Mouse (Mus musculus) ovary, adult 2 months (tissue): ENCODE results near the gene Cyp26c1. TPM values are rescaled to one million over a fixed set of nuclear protein-coding genes. Genes with fewer than 3 reads are reported as not detected.

Source experiments
- polyA plus RNA-seq: library from polyadenylated mRNA; depleted of rRNA; stranded (reverse); fragments of >200 nt; gene quantifications from 2 replicates; pipeline ENCODE4 v1.2.3, GENCODE M21; 2012; rRNA removed

Cyp26c1 gene
- 0.08 and 0.09 TPM in 2 replicates for polyA plus RNA-seq

DNA sequence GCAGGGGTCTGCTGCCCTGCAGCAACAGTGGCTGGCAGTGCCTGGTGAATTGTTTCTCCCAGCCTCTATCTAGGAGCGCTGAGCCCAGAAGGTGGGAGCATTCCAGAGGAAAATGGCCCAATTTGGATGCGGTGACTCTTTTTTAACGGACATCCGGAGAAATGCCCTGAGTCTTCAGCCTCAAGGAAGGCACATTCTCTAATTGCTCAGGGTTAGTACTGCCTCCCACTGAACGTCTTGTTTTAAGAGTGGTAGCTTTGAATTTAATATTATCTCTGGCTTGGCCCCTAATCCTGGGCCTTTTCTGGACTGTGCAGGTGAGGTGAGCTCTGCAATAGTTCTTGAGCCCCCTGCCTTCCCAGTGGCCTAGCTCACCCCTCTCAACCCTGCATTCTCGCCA, at the start of gene Cyp26c1:
TSS of gene Cyp26c1 (plus strand) at position 301 of the 400 bp plus-strand sequence.

GRCm38 (mm10) chr19:37697651-37698272, 12.4 kb downstream of the Cyp26c1 start, which contains the start of gene Cyp26a1:
TSS of gene Cyp26a1 (plus strand) at chr19:37697798.

Other genes with a start within 250 kb of the Cyp26c1 start
- 3.3 and 3.5 TPM in 2 replicates for gene Exoc6, start 135.2 kb upstream of the Cyp26c1 start, polyA plus RNA-seq
- gene Cyp26a1, start 12.2 kb downstream of the Cyp26c1 start, polyA plus RNA-seq = 17.2 and 24.6 TPM in 2 replicates